Mouse (Mus musculus) limb, embryonic 10.5 days (tissue): ENCODE measurements at regions not wholly inside any gene's neighbourhood (a gene's known extent, or its start where the extent isn't known, plus 50 kb on each side); places are given as distances from the start of the nearest gene placed in this dataset.

Source experiments
- DNase-seq: peaks from one replicate; pipeline ENCODE4 v3.0.0-alpha.2; 2017; ENCODE audit warnings: low spot score
- H3K27ac ChIP-seq: fragments of 300-500 bp; sonication (generic); 2 replicates; pipeline ENCODE4 v1.5.1; 2016; ENCODE audit warnings: mild to moderate bottlenecking
- H3K27me3 ChIP-seq: fragments of 300-500 bp; sonication (generic); 2 replicates; pipeline ENCODE4 v1.6.1; 2016; ENCODE audit warnings: low read depth, mild to moderate bottlenecking; ENCODE audit not compliant: poor library complexity, severe bottlenecking
- H3K36me3 ChIP-seq: fragments of 300-500 bp; sonication (generic); 2 replicates; pipeline ENCODE4 v1.6.1; 2016; ENCODE audit warnings: mild to moderate bottlenecking, moderate library complexity
- H3K4me1 ChIP-seq: fragments of 300-500 bp; sonication (generic); 2 replicates; pipeline ENCODE4 v1.6.1; 2016
- H3K4me3 ChIP-seq: fragments of 300-500 bp; sonication (generic); 2 replicates; pipeline ENCODE4 v1.5.1; 2016; ENCODE audit warnings: mild to moderate bottlenecking, moderate library complexity
- H3K9me3 ChIP-seq: fragments of 300-500 bp; sonication (generic); replicated peaks from 2 replicates; pipeline ENCODE4 v1.6.1; 2016; ENCODE audit warnings: mild to moderate bottlenecking
- WGBS: fragments of 180-500 bp; shearing (Covaris S2); methylation state at CpG from one replicate; pipeline ENCODE4 v1.1.7; 2016; 5-methylcytosine and 5-hydroxymethylcytosine counted together

DNA sequence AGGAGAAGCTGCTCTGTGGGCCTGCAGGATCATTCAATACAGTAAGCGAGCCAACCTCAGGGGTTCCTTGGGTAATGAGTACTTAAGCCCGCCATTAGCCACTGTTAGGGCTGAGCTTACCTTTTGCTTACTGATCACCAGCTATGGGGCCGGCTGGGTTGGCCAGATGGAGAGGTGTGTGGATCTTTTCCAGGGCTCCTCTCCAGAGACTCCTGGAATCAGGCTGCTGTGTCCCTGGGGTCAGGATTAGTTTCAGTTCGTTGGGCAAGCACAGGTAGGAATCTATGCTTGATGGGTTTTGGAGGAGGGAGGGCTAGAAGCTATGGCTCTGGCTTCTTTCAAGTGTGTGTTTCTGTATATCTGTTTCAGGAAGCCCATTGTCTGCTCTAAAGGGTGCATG is 175.7 kb upstream of the Gjb5 start:
- H3K27me3 ChIP-seq, result no peaks in the 10 kb centered on the region

DNA sequence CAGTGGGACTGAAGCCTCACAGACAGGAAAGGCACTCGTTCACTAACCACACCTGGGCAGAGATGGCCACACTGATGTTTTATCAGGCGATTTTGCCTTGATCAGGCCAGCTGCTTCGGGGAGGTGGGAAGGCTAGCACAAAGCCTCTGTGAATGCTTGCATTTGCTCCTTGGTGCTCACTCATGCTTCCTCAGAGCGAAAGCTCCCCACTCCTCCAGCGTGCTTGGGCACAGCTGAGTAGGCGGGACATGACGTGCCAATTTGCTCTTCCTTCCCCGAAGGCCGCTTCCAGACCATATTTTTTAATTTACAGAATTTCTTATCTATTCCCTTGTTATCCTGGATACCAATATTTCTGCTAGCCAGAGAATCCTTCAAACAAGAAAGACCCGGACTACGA is 172.8 kb upstream of the Gjb5 start:
- no peak overlapping the region for H3K27ac ChIP-seq
- no peaks in the 10 kb centered on the region for H3K27me3 ChIP-seq
- H3K9me3 ChIP-seq, result no peaks in the 10 kb centered on the region
- H3K36me3 ChIP-seq, result no peaks in the 10 kb centered on the region
- peaks cover 6% of the 10 kb centered on the region; the same call in 1 of the 2 replicates for H3K4me1 ChIP-seq
- H3K4me3 ChIP-seq, result no peak overlapping the region
- DNase-seq, result no peak
- WGBS, result 86% methylated on average over 11 of the region's 11 CpGs

More for the DNA sequence above, 175.7 kb upstream of the Gjb5 start:
- Histone ChIP-seq H3K27ac (no peak overlapping the region), H3K4me3 (no peak overlapping the region), H3K9me3 (no peaks in the 10 kb centered on the region), H3K36me3 (no peaks in the 10 kb centered on the region), H3K4me1 (no peaks in the 10 kb centered on the region)
- DNase-seq, result no peak
- 79% methylated on average over 4 of the region's 4 CpGs for WGBS

DNA sequence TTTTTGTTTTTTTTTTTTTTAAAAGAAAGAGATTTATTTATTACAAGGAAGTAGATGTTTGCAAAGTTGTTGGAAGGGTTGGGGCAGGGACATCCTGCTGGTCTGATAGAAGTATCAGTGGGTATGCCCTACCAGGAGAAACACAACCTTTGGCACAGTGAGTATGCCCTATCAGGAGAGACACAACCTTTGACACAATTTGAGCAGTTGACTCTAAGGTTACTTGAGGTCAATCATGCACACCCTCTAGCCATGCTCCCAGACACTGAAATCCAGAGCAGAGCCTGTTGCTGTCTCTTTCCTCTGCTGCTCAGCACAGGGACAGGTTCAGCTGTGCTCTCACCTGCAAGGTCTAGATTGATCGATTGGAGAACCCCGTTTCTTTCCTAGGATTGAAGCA is 164.2 kb upstream of the Gjb5 start:
- DNase-seq, result no peak
- Histone ChIP-seq H3K36me3 (no peaks in the 10 kb centered on the region), H3K27ac (no peak overlapping the region), H3K9me3 (no peaks in the 10 kb centered on the region), H3K4me1 (peaks cover 6% of the 10 kb centered on the region; the same call in 1 of the 2 replicates), H3K4me3 (no peak overlapping the region), H3K27me3 (no peaks in the 10 kb centered on the region)
- 88% methylated on average over 2 of the region's 2 CpGs for WGBS

- H3K27me3 ChIP-seq, result no peaks in the 10 kb centered on the region
- no peaks in the 10 kb centered on the region for H3K4me1 ChIP-seq
- no peak overlapping the region for H3K4me3 ChIP-seq
- H3K36me3 ChIP-seq, result no peaks in the 10 kb centered on the region
- H3K9me3 ChIP-seq, result no peaks in the 10 kb centered on the region
- no peak overlapping the region for H3K27ac ChIP-seq
- 92% methylated on average over 1 of the region's 1 CpGs for WGBS
- DNase-seq, result no peak
These were observed 160.0 kb upstream of the Gjb5 start for GRCm38 (mm10) chr4:127517978-127518377.

DNA sequence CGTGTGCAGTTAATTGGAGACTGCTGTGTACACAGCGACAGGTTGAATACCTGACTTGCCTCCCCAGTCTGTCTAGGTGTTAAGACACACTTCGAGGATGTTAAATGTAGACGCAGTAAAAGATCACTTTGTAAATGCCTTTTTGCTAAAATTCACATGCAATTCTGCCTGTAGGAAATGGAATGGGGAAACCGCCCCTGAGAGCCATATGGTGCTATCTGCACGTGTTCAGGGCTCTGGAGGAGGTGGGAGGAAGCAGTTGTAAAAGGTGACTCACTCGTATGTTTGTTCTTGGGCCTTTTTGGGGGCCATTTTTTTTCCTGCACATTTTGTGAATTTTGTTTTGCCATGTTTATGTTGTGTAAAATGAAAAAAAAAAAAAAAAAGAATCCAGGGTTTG is 159.6 kb upstream of the Gjb5 start:
- H3K4me3 ChIP-seq, result no peak overlapping the region
- H3K27ac ChIP-seq, result no peak overlapping the region
- no peaks in the 10 kb centered on the region for H3K36me3 ChIP-seq
- H3K27me3 ChIP-seq, result no peaks in the 10 kb centered on the region
- DNase-seq, result no peak
- no peaks in the 10 kb centered on the region for H3K9me3 ChIP-seq
- 84% methylated on average over 7 of the region's 7 CpGs for WGBS
- no peaks in the 10 kb centered on the region for H3K4me1 ChIP-seq

DNA sequence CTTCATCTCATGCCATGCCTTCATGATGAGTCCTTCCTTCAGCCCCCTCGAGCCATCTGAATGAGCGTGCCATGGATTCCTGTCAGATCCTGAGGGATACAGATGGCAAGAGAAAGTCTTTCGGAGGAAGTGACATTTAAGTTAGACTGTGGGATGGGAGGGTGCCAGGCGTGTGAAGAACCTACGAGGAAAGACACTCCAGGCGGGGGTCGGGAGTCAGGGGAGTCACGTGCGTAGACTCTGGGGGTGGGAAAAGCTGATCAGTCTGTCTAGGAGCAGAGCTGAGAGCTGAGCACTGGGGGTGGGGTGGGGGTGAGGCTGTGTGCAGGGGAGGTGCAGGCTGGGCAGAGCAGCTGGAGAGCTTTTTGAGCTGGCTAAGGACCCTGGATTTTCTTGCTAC is 152.0 kb upstream of the Gjb5 start:
- no peak overlapping the region for H3K27ac ChIP-seq
- no peaks in the 10 kb centered on the region for H3K27me3 ChIP-seq
- no peak for DNase-seq
- 81% methylated on average over 9 of the region's 9 CpGs for WGBS
- H3K4me1 ChIP-seq, result peaks cover 13% of the 10 kb centered on the region
- no peak overlapping the region for H3K4me3 ChIP-seq
- H3K36me3 ChIP-seq, result no peaks in the 10 kb centered on the region
- no peaks in the 10 kb centered on the region for H3K9me3 ChIP-seq

- Histone ChIP-seq H3K9me3 (no peaks in the 10 kb centered on the region), H3K4me3 (no peak overlapping the region), H3K27ac (no peak overlapping the region), H3K36me3 (no peaks in the 10 kb centered on the region), H3K4me1 (peaks cover 20% of the 10 kb centered on the region), H3K27me3 (no peaks in the 10 kb centered on the region)
- 85% methylated on average over 6 of the region's 6 CpGs for WGBS
- no peak for DNase-seq
These were observed 144.6 kb upstream of the Gjb5 start for GRCm38 (mm10) chr4:127502621-127503020.

- peaks cover 19% of the 10 kb centered on the region for H3K4me1 ChIP-seq
- H3K9me3 ChIP-seq, result no peaks in the 10 kb centered on the region
- no peak overlapping the region for H3K4me3 ChIP-seq
- H3K27ac ChIP-seq, result no peak overlapping the region
- H3K27me3 ChIP-seq, result no peaks in the 10 kb centered on the region
- DNase-seq, result no peak
- H3K36me3 ChIP-seq, result no peaks in the 10 kb centered on the region
- 91% methylated on average over 7 of the region's 7 CpGs for WGBS
These were observed 143.9 kb upstream of the Gjb5 start for GRCm38 (mm10) chr4:127501881-127502280.

GRCm38 (mm10) chr4:127487016-127487780 is 129.2 kb upstream of the Gjb5 start:
- DNase-seq, result no peak

GRCm38 (mm10) chr4:127485238-127485637 is 127.3 kb upstream of the Gjb5 start:
- H3K27ac ChIP-seq, result no peak overlapping the region
- H3K36me3 ChIP-seq, result no peaks in the 10 kb centered on the region
- WGBS, result 74% methylated on average over 5 of the region's 5 CpGs
- H3K4me1 ChIP-seq, result peaks cover 21% of the 10 kb centered on the region
- no peaks in the 10 kb centered on the region for H3K9me3 ChIP-seq
- H3K4me3 ChIP-seq, result no peak overlapping the region
- no peaks in the 10 kb centered on the region for H3K27me3 ChIP-seq
- no peak for DNase-seq

More at GRCm38 (mm10) chr4:127487016-127487780, 129.2 kb upstream of the Gjb5 start:
- H3K4me3 ChIP-seq, result no peak overlapping the region
- H3K27ac ChIP-seq, result no peak overlapping the region
- no peaks in the 10 kb centered on the region for H3K27me3 ChIP-seq
- no peaks in the 10 kb centered on the region for H3K36me3 ChIP-seq
- WGBS, result 29% methylated on average over 10 of the region's 10 CpGs
- H3K9me3 ChIP-seq, result no peaks in the 10 kb centered on the region
- peaks cover 12% of the 10 kb centered on the region for H3K4me1 ChIP-seq

GRCm38 (mm10) chr4:127482461-127482860 is 124.5 kb upstream of the Gjb5 start:
- no peak for DNase-seq
- Histone ChIP-seq H3K4me1 (peaks cover 19% of the 10 kb centered on the region), H3K9me3 (no peaks in the 10 kb centered on the region), H3K27ac (no peak overlapping the region), H3K27me3 (0 out of 2 replicates have a peak, but pooled peaks cover 2% of the 10 kb centered on the region), H3K36me3 (no peaks in the 10 kb centered on the region), H3K4me3 (no peak overlapping the region)
- WGBS, result 33% methylated on average over 4 of the region's 4 CpGs

GRCm38 (mm10) chr4:127480339-127480738 is 122.4 kb upstream of the Gjb5 start:
- H3K27me3 ChIP-seq, result 0 out of 2 replicates have a peak, but pooled peaks cover 2% of the 10 kb centered on the region
- 83% methylated on average over 5 of the region's 5 CpGs for WGBS
- H3K4me1 ChIP-seq, result peaks cover 14% of the 10 kb centered on the region
- no peaks in the 10 kb centered on the region for H3K36me3 ChIP-seq
- H3K9me3 ChIP-seq, result no peaks in the 10 kb centered on the region
- no peak overlapping the region for H3K4me3 ChIP-seq
- H3K27ac ChIP-seq, result no peak overlapping the region
- no peak for DNase-seq

DNA sequence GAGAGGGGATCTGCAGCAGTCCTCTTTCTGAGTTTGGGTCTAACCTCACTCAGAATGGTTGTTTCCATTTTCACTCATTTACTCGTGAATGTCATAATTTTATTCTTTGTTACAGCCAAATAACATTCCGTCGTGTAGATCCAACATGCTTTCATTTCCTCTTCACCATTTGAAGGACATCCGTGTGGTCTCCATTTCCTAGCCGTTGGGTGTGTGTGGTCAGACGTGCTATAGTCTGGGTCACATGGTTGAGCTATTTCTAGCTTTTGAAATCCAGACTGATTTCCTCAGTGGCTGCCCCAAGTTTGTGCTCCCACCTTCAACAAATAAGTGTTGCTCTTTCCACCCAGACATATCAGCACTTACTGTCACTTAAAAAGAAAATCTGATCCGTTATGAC is 111.9 kb upstream of the Gjb5 start:
- no peak overlapping the region for H3K27ac ChIP-seq
- no peaks in the 10 kb centered on the region for H3K9me3 ChIP-seq
- no peak overlapping the region for H3K4me3 ChIP-seq
- no peaks in the 10 kb centered on the region for H3K36me3 ChIP-seq
- DNase-seq, result no peak
- H3K27me3 ChIP-seq, result no peaks in the 10 kb centered on the region
- no peaks in the 10 kb centered on the region for H3K4me1 ChIP-seq
- 91% methylated on average over 7 of the region's 7 CpGs for WGBS
